Mouse (Mus musculus) liver, adult 2 months (tissue): ENCODE results near the gene Evi5.

ENCODE experiments used
- CTCF ChIP-seq: fragments of 200-500 bp; IDR thresholded peaks from 2 replicates; pipeline ENCODE4 v1.5.1; 2011; ENCODE audit warnings: low read depth, low read length, control low read depth
- POLR2A ChIP-seq: fragments of 200-500 bp; IDR thresholded peaks from 2 replicates; pipeline ENCODE4 v1.6.1; 2011; ENCODE audit warnings: low read length, control low read depth; ENCODE audit not compliant: insufficient read depth; ENCODE audit errors: extremely low read depth

DNA sequence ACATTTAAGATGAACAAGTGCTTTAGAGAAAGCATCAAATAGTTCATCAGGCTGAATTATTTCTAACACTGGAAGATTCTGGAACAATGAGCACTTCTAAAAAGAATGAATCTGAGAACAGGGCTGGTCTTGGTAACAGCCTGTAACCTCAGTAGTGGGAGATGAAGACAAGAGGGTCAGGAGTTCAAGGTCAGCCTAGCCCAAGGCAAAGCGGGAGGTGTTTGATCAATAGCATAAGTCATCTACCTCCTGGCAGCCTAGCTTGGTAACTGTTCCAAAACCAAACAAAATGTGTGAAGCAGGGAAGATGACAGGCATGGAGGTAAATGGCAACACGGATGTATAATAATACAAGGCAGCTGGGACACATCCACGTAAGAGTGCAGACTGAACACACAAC lies 10.9 kb downstream of the Evi5 start:
- TF ChIP-seq POLR2A (no peak), CTCF (no peak)
